Mouse (Mus musculus): ENCODE measurements at regions not wholly inside any gene's neighbourhood (a gene's known extent, or its start where the extent isn't known, plus 50 kb on each side); places are given as distances from the start of the nearest gene placed in this dataset.
"Not testable (repeated sequence)": the region's sequence is repeated elsewhere in the genome, so short reads cannot be mapped to it uniquely, and the experiment has no call there.

GRCm38 (mm10) chr1:157048996-157049395 lies 59.5 kb downstream of the Tex35 start:
- ATAC-seq (replicated peaks; ENCODE audit: poor library complexity), result no peak

DNA sequence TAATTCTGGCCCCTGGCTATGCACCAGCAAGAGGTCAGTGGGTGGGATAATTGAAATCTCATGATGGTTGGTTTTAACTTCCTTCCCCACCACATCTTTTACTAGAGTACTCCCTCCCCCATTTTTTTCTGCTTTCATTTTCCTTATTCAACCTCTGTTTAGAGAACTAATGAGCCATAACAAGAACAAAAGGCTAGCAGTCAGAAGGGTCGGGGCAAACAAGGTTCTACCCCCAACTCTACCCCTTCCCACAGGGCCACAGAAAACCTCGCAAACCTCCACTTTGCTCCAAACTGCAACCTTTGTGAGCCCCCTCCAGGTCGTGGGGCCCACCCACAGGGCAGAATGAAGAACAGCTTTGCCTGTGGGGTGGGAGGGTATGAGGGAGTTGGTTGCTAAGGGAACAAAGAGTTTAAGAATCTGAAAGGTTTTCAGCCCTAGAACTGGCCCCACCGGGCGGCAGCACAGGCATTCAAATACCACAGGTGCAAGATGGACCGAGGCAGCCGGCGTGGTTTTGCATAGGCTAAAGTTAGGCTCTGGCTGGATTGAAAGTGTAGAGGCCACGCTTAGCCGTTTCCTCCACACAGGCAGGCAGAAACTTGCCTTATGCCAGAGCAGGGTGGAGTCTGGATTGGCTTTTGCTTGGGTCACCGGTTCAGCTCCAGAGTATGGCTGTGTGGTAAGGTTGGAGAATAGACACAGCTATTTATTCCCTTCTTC lies 60.1 kb downstream of the Tex35 start:
- ATAC-seq (replicated peaks; ENCODE audit: poor library complexity), result peak; percentile 51

DNA sequence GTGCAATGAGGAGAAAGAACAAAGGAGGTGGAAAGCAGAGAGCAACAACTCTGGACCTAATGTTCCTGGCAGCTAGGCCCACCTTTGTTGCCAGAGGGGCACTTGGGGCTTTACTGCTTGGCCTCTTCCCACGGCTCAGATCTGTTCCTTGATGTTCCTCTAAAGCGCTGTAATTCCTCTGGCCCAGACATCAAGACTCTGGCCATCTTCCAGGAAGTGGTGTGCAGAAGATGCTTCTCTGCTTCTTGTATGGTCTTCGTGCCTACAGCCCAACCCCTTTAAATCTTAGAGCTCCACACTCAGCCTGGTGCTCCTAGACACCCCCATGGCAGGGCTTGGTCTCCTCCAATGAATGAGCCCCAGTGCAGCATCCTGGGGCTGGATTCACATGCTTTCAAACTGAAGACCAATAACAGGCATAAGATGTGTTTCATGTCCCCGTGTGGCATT lies 60.7 kb downstream of the Tex35 start:
- peak; percentile 5 for ATAC-seq (replicated peaks; ENCODE audit: poor library complexity)

DNA sequence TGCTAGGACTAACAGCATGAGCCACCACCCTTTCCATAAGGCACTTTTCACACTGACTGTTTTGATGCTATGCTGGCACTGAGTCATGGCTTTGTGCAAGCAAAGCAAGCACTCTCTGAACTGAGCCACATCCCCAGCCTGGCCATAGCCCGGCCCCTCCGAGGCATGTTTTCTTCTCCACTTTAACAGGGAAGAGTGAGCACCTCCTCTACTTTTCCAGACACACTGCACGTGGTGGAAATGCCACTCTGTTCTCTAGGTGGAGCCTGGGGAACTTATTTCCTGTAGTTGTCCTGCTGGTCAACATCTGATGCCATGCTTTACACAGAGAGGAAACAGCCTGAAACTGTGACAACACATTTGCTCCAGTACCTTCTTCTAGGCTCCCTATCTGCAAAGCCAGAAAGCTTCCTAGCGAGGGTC lies 61.7 kb downstream of the Tex35 start:
- 0 out of 2 replicates have a peak, but pooled peaks have one; percentile 15 for ATAC-seq (replicated peaks; ENCODE audit: poor library complexity)

- peak; percentile 40 for ATAC-seq (replicated peaks; ENCODE audit: poor library complexity)
Measured at GRCm38 (mm10) chr1:157039836-157040196, 68.7 kb downstream of the Tex35 start.

- ATAC-seq (replicated peaks; ENCODE audit: poor library complexity), result peak; percentile 80
Measured at GRCm38 (mm10) chr1:157039016-157039835, 69.3 kb downstream of the Tex35 start.

DNA sequence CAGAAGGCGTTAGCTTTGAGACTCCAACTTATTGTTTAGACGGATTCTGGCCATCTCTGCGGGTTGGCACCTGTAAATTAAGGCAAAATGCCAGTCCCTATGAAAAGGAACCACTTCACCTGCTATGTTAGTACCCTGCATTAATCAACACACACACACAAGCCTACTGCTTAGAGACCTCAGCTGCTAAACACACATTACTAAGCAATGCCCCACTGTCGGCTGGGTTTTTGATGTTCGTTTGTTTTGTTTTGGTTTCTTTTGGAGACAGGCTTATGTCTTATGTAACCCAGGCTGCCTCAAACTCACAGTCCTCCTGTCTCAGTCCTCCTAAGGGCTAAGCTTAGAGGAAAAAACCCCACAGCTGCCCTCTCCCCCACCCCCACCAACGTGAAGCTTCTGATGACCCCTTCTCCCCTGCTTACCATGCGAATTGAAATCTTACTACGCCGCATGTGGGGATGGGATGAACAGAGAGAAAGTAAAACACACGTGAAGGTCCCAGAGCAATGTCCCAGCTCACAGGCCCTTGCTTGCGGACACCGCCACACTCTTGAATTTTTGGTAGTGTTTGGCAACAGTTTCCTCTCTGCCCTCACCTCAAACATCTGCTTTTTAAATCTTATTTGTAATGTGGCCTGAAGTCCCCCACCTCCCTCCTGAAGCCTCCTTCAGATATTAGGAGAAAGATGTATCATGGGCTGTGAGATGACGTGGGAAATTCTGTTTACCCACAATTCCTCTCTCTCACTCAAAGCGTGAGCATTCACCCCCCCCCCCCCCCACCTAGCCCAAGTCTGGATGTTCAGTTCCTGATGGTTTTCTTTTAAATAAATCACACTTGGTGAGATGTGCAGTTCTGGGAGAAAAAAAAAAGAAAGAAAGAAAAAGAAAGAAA lies 70.1 kb downstream of the Tex35 start:
- peak; percentile 36 for ATAC-seq (replicated peaks; ENCODE audit: poor library complexity)

DNA sequence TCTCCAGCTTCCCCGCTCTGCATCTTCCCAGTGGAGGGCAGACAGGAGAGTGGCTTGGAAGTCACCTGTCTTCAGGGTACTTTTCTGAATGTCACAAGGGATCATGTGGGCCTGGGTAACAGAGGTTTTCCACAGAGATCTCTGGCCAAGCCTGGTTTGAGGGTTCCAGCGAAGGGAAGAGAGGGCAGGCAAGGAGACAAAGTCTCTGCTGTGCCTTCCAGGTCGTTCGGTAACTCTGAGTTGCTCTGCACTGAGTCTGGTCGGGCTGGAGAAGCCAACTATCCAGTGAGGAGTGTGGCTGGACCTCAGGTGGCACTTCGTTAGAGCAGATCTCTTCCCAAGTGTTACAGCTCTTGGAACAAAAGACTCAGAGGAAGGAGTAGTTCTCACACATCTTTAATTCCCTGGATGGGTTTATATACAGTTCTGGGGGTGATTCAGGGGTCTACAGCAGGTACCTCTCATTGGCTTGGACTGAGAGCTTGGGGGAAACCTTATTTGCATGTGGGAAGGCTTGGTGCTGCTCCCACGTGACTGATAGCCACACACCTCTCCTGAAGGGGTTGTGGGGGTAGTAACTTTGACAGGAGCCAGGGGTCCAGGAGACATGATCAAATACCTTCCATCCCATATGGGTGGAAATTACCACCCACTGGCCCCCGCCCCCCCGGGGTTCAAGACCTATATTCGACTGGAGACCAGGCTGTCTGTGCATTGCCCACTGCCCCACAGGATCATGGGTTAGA lies 71.1 kb downstream of the Tex35 start:
- no peak for ATAC-seq (replicated peaks; ENCODE audit: poor library complexity)

DNA sequence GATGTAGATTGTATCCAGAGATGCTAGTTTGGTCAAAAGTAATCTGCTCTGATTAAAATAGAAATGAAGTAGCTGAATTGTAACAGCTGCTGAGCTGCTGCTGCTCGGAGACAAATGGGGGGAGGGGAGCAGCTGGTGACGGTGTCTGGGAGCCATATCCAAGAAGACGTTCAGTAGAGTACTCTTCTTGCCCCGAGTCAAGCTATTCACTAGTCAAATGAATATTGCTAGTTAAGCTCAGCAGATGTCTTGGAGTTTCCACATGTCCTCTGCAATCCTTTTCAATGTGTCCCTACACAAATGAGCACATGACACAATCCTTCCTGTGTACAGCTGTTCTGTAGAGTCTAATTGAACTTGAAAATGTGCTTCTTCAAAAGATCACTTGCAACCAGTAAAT lies 71.7 kb downstream of the Tex35 start:
- ATAC-seq (replicated peaks; ENCODE audit: poor library complexity), result no peak

DNA sequence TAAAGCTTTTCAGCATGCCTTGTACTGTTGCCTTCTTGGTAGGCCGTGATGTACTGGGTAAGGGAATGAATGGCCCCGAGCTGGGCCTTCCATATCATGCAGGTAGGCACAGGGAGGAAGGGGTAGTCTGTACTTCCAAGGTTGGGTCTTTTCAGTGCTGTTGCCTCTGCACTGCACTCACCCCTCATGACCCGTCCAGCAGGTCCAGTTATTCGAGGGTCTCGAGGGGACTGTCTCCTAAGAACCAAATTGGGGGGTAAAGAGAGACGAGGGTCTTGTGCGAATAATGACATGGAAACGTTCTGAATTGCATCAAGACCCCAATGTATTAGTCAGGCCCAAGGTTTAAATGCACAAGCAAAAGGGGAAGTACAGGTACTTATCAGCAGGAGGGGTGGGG lies 73.3 kb downstream of the Tex35 start:
- not testable (repeated sequence) for ATAC-seq (replicated peaks; ENCODE audit: poor library complexity)

DNA sequence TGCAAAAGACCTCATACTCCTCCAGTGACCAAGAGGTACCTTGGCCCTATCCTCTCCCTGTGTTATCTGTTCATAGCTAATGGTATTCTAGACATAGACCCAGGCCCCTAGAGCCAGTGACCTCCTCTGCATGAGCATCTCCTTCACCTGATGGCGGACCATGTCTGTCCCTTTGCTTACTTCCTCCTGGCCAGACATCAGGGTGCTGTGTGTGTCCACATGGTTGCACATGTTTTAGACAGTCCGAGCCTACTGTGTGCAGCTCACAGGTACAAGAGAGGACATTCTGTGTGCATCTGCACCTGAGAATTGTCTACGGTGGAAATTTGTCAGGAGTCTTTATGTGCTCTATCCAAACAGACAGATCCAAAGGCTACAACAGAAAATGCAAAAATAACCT lies 79.8 kb downstream of the Tex35 start:
- no peak for ATAC-seq (replicated peaks; ENCODE audit: poor library complexity)

DNA sequence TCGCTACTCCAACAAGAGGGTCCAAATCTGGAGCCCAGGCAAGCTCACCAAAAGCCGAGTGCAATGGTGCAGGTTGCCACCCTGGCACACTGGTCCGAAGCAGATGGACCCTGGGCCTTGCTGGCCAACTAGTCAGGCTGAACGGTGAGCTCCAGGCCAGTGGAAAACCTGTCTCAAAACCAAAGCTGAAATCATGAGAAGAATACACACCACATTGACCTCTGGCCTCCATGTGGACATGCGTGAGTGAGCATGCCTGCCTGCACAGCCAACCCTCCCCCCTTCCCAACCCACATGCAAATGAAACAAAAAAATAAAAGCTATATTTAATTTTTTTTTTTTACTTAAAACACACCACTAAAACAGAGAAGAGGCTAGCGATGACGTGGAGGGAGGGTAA lies 80.8 kb downstream of the Tex35 start:
- ATAC-seq (replicated peaks; ENCODE audit: poor library complexity), result no peak

- no peak for ATAC-seq (replicated peaks; ENCODE audit: poor library complexity)
Measured at GRCm38 (mm10) chr1:157023462-157023861, 84.0 kb upstream of the Ralgps2 start.

- no peak for ATAC-seq (replicated peaks; ENCODE audit: poor library complexity)
Measured at GRCm38 (mm10) chr1:157022456-157023435, 83.3 kb upstream of the Ralgps2 start.

GRCm38 (mm10) chr1:157019892-157020291 lies 80.5 kb upstream of the Ralgps2 start:
- peak; percentile 51 for ATAC-seq (replicated peaks; ENCODE audit: poor library complexity)

DNA sequence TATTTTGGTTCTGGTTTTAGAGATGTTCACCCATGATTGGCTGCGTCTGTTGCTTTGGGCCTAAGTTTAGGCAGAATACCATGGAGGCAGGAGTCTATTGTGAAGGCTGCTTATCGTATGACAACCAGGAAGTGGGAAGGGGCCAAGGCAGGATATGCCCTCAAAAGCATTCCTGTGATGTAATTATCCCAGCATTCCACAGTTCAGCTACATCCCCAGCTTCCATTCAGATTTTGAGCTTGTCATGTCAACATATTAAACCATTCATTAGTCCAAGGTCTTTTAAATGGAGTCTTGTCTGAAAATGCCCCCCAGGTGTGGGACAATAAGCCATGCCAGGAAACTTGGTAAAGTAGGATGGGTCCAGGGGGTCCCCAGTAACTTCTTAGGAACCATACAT lies 79.3 kb upstream of the Ralgps2 start:
- no peak for ATAC-seq (replicated peaks; ENCODE audit: poor library complexity)

DNA sequence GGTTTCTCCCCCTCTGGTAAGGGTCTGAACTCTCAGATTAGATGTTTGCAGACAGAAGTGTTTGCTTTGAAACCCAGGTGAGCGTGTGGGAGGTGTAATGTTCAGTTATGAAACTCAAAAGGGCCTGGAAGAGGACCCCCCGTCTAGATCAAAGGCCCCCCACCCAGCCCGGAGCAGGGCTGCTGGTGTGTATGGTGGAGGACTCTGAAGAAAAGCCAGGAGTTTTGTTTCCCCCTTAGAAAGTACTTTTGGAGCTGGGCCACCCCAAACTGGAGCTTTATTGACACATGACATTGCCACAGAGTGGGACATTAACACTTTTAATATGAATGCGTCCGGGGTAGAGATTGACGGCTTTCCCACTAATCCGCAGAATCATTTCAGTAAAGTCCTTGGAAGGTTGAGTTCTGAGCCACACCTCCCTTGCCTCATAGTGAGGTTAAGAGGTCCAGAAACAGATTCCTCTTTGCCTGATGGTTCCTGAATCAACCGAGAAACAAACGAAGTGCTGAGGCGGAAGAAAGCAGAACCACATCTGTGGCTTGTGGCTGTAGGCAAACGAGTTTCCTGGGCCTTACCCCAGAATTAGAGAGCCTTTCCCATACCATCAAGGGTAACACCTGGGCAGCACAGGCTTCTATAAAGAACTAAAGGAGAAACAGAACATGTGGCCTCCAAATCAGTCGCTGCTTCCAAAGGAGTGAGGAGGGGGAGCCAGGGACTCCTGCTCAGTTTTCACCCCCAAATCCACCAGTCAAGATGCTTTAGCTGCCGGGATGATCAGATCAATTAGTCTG lies 78.0 kb upstream of the Ralgps2 start:
- peak; percentile 83 for ATAC-seq (replicated peaks; ENCODE audit: poor library complexity)

DNA sequence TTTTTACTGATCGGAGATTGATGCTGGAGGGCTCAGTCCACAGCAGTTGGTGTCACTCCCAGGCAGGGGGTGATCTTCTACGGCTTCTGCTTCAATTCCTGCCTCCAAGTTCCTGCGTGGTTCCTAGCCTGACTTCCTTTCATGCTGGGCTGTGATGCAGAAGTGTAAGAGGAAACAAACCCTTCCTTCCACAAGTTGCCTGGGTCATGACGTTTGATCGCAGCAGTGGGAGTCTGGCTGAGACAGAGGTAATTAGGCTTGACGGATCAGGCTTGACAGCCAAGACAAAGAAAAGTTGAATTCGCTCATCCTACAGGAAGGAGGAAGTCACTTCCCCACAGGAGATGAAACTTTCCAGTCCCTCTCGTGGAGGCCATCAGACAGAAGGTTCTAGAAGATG lies 77.2 kb upstream of the Ralgps2 start:
- ATAC-seq (replicated peaks; ENCODE audit: poor library complexity), result peak; percentile 42

Measured in megakaryocyte progenitor cell, adult 5-6 weeks (primary cell).